Mouse (Mus musculus): ENCODE measurements around the gene Gm14412.
"Not testable (repeated sequence)": the region's sequence is repeated elsewhere in the genome, so short reads cannot be mapped to it uniquely, and the experiment has no call there.

The Gm14412 gene

DNA sequence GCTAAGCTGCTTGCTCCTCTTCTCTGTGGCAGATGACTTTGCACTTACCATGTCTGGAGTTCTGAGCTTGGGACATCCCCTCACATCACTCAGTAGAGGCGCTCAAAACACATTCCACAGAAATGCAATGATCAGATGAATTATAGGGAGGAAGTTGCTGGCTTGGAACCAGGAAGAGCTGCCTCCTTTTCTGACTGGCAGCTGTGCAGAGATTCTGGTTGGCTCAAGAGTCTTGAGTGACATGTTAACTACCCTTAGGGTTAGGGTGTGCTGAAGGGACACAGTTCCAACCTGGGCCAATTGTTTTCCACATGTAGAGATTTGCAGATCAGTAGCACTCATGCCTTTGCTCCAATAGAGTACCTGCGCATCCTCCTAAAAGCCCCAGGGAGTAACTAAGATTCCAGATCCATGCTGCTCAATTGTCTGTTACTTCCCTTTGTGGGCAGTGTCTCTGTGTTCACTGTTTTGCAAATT lies at the start of gene Gm14412:
Gm14412 (minus strand) TSS at position 51 of the 477 bp plus-strand sequence.
- in situ Hi-C loops (cut with MboI) = not testable (repeated sequence)

DNA sequence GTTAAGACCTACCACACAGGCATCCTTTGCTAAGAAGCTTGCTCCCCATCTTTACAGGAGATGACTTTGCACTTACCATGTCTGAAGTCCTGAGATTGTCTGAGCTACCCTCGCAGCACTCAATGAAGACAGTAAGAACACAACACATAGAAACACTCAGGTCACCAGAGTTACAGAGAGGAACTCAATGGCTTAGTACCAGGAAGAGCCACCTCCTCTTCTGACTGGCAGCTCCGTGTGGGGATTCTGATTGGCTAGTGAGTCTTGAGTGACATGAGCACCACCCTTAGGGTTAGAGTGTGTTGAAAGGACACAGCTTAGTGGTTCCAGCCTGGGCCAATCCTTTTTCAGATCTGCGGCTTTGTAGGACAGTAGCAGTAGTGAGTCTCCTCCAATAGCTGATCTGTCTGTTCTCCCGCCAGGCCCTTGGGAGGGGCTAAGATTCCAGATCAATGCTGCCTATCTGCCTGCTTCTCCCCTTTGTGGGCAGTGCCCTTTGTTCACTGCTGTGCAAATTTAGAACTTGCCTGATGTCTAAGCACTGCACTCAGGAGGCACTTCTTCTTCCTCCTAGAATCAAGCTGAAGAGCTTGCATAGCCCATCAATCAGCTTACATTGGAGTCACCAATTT lies 5.7 kb upstream of the Gm14412 start:
- in situ Hi-C loops (cut with MboI) = not testable (repeated sequence)

DNA sequence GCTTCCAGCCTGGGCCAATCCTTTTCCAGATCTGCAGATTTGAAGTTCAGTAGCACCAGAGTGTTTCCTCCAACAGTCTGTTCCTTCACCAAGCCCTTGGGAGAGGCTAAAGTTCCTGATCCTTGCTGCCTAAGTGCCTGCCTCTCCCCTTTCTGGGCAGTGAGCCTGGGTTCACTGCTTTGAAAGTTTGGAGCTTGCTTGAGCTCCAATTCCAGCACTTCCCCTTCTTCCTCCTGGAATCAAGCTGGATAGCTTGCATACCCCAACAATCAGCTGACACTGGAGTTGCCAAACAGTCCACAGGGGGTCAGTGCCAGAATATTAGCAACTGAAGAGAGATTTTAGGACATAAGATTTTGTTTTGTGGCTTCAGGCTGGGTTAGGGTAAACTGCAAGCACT lies 2.7 kb downstream of the Gm14412 start:
- in situ Hi-C loops (cut with MboI) = not testable (repeated sequence)

DNA sequence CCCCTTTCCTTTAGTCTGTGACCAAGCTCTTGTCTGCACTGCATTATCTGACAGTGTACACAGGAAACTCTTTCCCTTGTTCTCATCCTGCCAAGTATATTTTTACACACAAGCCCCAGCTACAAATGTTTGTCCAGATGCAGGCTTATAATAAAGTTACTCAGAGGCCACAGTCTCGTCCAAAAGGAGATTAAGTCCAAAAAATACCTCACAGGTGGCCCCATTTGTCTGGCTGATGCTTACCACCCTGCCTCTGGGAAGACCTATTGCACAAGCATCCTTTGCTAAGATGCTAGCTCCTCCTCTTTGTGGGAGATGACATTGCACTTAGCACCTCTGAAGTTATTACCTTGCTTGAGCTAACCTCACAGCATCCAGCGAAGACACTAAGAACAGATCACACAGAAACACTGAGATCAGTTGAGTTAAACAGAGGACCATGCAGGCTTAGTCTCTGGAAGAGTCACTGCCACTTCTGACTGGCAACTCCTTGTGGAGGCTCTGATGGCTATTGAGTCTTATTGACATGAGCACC lies 3.3 kb downstream of the Gm14412 start:
- in situ Hi-C loops (cut with MboI) = not testable (repeated sequence)

DNA sequence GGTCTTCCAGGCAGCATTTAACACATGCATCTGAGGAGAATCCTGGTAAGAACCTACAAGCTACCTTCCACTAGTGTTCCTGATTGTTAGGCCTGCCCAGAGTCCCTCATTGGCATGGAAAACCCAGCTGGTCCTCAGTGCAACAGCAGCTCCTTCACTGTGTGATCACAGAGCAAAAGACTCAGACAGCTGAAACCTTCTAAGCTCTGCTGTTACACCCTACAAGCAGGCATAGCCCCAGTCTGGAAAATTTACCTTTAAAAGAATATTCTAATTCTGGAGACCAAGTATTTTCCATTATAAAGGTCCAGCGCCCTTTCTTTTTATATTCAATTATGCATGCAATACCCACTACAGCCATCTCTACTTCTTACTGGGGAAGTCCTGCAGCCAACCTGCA lies 5.1 kb downstream of the Gm14412 start:
- in situ Hi-C loops (cut with MboI) = no loop called here

DNA sequence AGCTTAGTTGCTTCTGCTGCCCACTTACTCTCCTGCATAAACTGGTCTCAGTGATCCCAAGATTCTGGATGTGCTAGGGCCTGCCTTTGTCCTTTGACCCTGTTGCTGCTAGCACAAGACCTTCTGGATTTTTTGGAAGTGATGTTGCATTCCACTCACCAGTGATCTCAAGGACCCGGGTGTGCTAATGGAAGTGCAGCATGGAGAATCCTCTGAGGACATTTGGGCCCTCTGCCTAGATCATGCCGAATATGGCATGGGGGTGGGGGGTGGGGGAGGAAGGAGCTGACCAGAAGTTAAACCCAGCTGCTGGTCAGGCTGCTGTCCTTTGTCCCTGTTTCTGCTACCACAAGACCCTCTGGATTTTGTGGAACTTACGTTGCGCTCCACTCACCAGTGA lies 14.5 kb downstream of the Gm14412 start:
- in situ Hi-C loops (cut with MboI) = not testable (repeated sequence)

DNA sequence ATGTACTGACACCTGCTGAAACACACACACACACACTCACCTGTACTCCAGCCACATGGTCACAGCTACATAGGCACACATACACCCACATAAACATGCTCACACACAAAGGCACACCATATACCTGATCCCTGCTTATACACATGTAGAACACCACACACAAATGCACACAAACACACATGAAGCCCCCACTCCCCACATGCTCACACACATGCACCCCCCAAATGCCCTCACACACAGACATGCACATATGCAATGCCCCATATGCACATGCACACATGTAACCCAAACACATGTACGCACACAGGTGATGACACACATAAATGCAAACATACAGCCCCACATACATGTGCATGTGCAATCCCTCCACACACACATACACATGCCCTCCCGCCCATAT lies 19.1 kb downstream of the Gm14412 start:
- in situ Hi-C loops (cut with MboI) = not testable (repeated sequence)

DNA sequence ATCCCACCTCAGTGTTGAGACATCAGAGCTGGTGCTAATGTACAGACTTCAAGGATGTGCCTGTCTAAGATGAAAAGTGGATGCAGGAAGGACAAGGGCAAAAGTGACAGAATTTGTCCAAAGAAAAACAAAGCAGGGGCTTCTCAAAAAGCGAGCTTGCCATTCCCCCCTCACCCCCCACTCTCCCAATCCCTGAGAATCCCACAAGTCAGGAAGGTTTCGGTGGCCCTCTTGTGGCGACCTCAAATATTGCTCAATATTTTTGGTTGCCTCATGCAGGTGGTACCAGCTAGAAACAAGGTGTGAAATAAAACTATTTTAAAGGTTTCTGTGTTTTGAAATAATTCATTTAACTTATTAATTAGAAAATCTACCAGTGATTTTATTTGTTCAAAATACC lies 40.4 kb downstream of the Gm14412 start:
- in situ Hi-C loops (cut with MboI) = not testable (repeated sequence)

DNA sequence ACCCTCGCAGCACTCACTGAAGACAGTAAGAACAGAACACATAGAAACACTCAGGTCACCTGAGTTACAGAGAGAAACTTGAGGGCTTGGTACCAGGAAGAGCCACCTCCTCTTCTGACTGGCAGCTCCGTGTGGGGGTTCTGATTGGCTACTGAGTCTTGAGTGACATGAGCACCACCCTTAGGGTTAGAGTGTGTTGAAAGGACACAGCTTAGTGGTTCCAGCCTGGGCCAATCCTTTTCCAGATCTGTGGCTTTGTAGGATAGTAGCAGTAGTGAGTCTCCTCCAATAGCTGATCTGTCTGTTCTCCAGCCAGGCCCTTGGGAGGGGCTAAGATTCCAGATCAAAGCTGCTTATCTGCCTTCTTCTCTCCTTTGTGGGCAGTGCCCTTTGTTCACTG lies 46.4 kb downstream of the Gm14412 start:
- in situ Hi-C loops (cut with MboI) = not testable (repeated sequence)

DNA sequence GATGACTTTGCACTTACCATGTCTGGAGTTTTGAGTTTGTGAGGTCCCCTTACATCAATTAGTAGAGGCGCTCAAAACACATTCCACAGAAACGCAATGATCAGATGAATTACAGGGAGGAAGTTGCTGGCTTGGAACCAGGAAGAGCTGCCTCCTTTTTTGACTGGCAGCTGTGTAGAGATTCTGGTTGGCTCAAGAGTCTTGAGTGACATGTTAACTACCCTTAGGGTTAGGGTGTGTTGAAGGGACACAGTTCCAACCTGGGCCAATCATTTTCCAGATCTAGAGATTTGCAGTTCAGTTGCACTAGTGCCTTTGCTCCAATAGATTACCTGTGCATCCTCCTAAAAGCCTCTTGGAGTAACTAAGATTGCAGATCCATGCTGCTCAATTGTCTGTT lies 51.9 kb downstream of the Gm14412 start:
- in situ Hi-C loops (cut with MboI) = not testable (repeated sequence)

DNA sequence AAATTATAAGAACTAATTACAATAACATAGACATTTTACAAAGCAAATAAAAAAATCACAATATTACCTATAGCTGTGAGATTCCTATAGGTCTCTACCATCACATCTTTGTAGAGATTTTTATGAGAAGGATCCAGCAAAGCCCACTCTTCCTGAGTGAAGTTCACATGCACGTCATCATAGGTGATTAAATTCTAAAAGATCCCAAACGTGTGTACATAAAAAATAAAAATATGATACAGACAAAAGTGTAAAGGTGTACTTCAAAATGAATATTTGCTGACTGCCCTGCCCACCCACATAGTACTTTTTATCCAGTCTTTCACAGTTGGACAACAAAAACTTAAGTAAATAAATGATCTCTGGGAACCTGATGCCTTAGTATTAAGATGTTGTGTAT lies 57.2 kb downstream of the Gm14412 start, which contains the start of gene Gm14409:
Gm14409 (minus strand) TSS at position 101 of the 400 bp plus-strand sequence.
- in situ Hi-C loops (cut with MboI) = not testable (repeated sequence)
